Mouse (Mus musculus) gastrocnemius, postnatal 4 days (tissue): ENCODE data around the gene Moap1. TPM values are rescaled to one million over a fixed set of nuclear protein-coding genes. Genes with fewer than 3 reads are reported as not detected.

Experiments used
- DNase-seq, 2 experiments: peaks; one replicate each; pipeline ENCODE4 v3.0.0; 2021 to 2022; ENCODE audit warnings: low spot score in 2 of 2, mixed read lengths in 2 of 2
- total RNA-seq, 2 experiments: library from RNA; stranded (reverse); gene quantifications; 2 replicates each; pipeline ENCODE4 v1.2.3; 2021

Moap1 gene
- total RNA-seq, 2 experiments from 2014 or later = 7.6 to 7.8 TPM

DNA sequence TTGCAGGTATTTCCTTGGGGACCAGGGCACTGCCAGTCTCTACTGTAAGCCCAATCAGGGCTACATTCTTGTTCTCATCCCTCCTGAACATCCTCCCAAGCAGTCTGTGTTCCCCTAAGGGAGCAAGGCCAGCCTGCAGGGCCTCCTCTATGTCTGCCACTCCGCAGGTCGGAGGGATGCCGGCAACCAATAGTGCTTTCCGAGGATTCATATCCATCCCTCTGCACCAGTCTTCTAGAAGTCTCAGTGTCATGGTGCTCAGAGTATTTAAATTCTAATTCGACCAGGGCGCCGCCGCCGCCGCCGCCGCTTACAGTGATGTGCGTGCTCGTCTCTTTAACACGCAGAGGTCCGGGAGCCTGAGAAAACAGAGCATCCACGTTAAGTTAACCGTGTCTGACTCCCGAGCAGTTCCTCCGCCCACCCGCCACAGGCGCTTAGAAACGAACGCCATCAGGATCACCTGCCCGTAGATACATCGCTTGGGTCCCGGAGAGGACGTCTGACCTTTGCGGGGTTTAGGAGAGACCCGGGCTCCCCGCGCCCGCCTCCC is 349 bp downstream of the Moap1 start:
- DNase-seq = no peak

DNA sequence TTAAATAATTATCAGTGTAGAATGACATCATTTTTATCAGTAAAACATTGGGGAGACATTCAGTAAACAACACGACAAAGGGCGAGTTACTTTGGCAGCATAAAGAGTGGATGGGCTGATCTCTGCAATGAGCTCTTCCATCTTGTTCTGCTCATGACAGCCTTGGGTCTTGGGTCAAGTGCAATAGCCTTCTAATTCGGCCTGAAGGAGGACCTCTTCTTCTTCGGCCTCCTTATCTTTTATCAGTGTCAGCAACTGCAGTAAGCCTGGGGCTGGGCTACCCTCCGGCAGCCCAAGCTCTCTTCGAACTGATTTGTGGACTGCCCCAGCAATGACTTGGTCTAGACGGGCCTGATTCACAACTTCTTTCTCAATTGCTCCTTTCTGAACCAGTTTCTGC is 1.4 kb downstream of the Moap1 start:
- no peak for DNase-seq

DNA sequence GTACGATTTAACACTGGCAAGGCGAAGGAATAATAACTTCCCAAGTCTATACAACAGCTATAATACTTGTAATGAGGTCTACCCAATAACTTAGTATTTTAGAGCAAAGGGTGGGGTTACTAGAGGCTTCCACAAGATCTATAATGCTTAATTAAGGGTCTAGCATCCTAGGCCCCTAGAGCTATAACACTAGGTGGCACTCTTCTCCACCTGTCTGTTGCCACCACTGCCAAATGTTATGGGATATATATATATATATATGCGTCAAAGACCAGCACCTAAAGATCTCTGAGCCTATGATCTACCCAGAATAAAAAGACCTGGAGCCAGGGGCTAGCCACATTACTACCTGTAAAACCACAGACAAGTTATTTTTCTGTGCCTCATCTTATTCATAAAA is 3.2 kb downstream of the Moap1 start:
- no peak for DNase-seq

DNA sequence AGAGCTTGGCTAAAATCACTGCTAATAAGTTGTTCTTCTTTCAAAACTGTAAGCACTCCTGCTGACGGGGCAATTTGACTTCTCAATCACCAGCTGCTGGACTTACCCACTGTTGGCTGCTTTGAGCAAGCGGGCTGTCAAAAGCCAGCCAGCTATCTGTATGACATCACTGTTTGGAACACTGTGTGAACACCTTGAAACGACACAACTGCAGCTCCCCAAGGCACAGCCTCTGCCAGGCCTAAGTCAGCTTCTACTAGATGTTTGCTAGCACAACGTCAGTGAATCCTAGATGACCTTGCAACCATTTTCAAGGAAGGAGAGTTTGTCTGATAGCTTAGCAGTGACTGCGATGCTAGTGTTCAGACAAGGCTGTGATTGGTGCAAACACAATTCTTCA is 4.4 kb downstream of the Moap1 start:
- DNase-seq = no peak

DNA sequence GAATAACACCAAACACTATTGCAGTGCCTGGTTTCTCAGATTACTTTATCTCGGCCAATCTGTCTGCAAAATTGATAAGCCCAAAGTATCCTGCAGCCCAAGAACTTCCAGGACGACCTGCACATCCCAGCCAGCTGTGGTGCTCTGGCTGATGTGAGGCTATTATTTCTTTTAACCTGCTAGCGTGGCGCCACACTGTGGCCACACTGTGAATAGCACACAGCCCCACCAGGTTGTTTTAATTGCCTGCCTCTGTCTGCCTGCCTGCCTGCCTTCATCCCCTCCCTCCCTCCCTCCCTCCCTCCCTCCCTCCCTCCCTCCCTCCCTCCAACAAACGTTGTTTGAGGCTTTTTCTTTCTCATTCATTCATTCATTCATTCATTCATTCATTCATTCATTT is 10.1 kb downstream of the Moap1 start:
- peak in 1 of 2 experiments; percentile 63 for DNase-seq

DNA sequence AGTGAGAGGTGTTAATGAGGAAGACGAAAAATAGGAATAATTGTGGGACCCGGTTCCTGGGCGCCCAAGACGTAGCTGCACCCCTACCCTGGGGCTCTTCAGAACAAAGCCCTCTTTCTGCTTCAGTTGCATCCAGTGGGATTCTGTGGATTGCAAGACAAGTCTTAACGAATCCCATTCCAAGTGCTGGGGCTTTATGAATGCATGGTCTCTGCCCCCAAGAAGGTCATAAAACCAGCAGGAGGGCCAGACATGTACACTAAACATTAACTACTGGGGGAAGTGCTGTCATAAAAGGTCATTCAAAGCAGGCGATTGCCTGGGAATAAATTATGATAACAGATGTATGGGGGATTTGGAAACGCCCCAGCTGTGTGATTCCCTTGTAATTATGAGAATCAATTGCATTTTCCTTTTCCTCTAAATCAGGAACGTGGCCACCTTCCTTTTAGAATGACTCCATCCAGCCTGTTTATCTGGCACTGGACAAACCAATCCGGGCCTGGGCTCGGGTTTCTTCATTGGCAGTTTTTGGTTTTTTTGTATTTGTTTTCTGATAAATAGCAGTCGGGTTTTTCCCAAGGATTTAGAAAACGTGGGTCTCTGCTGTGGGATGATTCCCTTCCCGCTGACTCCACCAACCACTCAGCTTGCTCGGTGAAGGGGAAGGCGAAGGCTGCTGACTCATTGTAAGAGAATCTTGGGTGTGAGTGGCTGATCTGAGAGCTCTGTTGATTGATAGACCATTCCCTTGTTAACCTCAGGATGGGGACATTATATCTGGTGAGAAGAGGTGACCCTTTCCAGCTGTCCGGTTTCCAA is 12.5 kb downstream of the Moap1 start:
- DNase-seq = no peak

DNA sequence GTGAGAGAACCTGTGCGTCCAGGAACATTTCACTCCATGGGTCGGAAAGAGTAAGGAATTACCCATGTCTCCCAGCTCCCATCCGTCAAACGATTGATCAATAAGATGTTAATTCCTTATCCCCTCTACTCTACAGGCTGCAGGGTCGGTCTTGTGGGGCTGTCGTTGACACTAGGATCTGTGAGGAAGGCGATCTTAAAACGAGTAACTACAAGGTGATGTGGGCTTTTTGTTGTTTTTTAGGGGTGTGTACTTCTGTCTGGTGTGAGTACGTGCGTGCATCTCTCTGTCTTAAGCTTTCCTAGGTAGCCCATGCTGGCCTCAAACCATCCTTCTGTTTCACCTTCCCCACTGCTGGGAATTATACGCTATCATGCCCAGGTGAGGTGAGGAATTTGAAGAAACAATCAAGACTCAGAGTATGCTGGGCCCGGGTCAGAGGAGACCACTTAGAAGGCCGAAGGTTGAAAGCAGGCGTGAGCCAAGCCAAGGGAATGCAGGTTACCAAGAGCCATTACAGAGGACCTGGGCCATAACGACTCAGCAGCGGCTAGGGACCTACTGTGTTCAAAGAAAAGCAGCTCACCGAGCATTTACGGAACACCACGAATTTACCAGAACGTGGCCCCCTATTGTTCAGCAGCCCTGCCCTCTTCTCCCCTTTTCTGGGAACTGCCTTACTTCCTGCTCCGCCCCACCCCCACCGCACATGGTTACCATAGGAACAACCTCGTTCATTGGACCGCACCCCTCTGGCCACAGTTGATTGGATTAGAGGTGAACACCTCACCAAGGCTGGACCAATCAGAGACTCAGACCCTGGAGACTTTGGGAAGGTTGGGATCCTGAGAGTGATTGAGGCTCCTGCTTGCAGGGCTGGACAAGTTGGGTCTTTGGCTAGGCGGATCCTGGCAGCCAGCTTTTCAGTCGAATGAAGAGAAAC is 13.3 kb downstream of the Moap1 start:
- peak in 1 of 2 experiments; percentile 46 for DNase-seq

DNA sequence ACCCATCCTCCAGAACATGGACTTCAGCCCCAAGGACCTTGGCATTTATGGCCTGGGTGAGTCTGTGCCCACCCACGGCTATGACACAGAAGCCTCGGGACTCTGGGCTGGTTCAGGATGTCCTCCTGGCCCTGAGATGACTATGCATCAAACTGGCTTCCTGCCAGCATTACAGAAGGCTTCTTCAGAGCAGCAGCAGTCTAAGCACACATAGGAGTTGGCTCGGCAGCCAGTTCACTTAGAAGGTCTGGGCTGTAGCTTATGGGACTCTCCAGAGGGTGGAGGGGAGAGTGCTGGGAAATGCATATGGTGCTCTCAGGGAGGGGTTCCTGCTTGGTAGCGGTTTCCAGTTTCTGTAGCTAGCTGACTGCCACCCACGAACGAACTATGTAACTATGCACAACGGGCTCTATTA is 17.7 kb downstream of the Moap1 start:
- DNase-seq = no peak

DNA sequence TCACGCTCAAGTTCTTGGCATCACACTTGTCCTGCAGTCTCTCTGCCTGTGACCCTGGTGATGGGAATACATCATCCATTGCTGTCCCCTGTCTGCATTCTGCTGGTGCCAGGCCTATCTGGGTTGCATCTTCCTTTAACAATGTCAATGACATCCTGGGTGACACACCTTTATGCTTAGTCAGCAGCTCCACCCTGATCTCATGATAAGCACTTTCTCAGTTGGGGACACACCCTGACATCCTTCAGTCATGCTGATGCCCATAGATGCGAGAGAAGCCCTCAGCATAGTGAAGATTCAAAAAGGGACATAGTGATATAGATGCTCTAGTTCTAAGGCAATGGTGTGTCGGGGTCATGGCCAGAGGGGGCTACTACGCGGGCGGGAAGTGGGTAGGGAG is 18.3 kb downstream of the Moap1 start:
- no peak for DNase-seq

DNA sequence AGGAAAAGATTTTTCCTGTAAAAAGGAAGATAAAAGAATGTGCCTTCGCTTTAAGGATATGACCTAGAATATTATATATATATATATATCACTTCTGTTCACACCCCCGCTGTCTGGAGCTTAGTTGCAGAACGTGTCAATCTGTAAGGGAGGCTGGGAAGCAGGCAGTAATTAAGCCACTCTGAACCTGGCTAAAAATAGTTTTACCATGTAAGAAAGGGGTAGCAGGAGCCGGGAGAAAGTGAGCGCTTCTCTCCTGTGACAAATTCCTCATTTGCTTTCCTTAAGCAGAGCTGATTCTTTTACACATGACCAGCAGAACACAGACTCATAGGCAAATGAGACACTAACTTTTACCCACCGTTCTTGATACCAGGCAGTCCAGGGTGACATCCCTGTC is 19.6 kb downstream of the Moap1 start:
- DNase-seq = no peak

DNA sequence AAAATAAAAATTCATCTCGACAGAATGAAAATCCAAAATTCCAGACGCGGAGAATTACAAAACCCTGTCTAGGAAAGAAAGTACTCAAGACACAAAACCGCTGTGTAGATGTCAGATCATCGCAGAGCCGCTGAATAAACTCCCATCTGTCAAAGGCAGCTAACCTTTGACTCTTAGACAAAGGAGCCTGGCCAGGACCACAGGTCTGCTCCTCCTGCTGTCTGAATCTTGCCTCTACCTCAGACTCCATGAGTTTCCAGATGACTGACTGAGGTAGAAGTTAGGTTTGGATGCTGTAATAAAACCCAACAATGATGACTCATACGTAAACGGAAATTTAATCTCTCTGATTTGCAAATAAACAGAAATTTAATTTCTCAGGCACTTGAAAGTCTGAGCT is 20.5 kb downstream of the Moap1 start:
- no peak for DNase-seq

DNA sequence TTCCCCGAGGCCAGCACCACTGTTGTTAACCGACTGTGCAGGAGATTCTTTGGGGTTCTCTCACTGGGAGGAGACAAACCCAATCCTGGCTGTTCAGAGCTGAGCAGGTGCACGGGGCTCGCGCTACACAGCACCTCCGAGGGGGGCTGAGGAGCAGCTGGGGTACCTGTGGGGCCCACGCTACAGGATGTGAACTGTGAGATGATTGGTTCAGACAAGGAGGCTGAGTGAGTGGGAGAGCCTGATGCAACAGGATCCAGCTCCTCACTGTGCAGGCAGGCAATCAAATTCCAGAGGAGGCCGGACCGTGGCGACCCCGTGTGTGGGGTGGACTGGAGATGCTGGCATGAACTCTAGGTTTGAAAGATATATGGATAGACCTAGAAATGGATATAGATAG is 21.0 kb downstream of the Moap1 start:
- DNase-seq = no peak

DNA sequence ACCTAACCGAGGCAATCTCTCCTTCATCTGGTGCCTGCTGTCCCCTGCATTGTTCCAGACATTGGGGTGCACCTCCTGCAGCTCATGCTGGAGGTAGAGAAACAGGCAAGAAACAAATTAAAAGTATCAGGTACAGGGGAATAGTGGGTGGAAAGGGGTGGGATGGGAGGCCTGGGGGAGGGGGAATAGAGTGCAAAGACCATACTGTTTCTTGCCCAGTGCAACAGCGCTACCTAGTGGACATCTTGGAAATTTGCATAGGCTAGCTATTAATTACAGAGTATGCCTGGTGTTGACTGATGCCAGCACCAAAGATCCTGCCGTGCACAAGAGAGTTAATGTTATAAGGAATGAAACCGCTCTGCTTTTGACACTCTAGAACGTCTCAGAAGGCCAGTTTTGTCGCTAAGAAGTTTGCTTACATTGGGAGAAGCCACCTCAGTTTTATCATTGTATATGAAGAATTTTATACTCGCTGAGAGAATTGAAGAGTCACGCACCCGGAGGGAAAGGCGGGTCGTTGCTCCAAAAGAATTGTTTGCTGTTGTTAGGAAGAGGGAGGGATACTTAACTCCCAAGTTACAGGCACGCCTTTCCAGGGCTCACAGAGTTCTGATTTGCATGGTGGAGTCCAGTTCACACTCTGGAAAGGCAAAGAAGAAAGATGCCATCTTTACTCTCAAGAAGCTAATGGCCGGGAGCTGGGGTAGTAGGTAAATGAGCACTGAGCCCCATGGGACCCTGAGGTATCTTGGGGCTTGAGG is 23.7 kb downstream of the Moap1 start:
- DNase-seq = no peak

DNA sequence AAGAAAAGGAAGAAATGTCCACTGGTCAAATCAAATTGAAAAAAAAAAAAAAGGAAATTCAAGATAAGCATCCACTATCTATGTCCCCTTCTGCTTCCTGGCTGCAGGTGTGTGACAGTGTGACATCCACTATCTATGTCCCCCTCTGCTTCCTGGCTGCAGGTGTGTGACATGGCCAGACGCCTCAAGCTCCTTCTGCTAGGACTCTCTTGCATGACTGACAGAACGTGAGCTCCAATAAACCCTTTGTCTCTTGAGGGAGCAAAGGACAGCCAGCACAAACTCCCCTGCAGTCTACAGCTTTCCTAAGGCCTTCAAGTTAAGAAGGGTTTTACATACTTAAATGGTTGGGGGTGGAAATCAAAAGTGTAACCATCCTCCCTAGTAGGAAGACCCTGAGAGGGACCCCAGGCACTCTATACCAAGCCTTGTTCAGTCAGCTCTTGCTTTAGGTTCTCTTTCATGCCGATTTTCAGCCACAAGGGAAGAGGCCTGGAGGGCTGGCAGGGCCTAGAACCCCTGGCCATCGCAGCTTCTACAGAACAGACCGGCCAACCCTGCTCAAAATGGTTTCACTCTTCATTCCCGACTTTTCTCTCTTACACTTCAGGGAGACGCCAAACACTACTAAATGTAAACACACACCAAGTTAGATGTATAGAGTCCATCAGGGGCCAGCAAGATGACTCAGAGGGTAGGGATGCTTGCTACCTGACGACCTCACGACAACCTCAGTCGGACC is 28.6 kb downstream of the Moap1 start:
- no peak for DNase-seq

DNA sequence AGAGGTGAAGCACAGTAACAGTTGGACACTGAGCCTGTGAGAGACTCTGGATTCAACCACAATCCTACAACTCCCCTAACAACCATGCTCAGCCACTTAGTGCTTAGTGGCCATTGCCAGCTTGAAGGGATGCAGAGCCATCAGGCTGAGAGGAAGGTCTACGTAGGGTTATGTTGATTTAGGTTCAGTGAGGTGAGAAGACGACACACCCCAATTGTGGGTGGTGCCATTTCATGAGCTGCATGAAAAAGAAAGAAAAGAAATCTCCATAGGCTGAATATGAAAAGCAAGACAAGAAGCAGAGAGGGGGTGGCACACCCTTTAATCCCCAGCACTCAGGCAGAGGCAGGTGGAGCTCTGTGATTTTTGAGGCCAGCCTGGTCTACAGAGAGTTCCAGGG is 29.3 kb downstream of the Moap1 start:
- DNase-seq = no peak

DNA sequence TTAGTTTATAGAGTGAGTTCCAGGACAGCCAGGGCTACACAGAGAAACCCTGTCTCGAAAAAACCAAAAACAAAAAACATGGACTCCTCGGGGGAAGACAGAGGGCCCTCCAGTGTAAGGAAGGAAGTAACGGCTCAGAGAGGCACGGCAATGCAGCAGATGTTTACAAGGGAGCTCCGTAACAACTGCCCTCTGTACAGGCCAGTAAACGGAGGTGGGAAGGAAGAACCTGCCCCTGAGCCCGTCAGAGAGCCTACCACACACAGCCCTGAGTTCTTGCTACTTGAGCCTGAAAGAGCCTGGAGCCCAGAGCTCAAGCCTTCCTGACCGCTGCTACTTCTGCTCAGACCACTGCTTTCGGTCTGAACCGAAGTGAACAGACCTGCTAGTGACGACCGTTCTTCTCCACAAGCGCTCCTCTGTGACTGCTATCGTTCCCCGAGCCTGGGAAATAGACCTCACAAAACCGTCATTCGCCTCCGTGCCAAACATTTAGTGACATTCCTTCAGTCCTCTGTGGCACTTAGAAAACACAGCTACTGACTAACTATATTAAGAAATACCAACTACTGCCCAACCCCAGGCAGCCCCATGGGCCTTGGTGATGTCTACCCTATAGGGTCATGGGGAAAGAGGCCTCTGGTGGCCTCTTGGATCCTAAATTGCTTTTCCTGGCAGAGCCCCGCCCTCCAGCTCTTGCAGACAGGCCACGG is 30.2 kb downstream of the Moap1 start:
- DNase-seq = no peak

DNA sequence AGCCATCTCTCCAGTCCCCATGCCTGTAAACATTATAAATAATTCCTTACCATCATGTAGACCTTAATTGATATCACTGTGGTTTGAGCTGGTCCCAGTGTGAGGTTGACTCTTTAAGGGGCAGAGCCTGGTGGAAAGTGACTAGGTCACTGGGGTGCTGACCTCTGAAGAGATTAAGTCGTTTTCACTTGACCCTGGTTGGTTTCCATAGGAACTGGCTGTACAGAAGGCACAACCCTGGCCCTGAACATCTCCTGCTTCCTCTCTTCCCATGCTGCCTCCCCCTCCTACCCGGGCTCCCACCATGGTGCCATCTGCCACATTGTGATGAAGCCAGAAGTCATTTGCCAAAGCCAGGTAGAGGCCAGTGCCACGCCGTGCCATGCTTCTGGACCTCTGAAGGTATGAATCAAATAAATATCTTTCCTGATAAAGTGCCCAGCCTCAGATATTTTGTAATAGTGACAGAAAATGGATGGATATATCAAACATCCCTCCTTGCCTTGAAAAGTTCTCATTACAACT is 32.5 kb downstream of the Moap1 start:
- no peak for DNase-seq

DNA sequence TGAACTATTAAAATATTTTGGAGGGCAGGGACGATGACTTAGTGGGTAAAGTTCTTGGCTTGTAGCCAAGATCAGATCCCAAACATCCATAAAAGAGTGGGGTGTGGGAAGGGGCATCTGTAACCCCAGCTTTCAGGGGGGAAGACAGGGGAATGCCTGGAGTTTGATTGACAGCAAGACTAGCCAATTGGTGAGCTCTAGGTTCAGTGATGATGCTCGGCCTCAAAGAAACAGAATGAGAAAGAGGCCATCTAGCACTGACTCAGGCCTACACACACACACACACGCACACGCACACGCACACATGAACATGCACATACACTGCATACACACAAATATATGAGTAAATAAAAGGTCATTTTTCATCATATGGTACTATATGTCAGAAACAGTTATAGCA is 33.6 kb downstream of the Moap1 start:
- DNase-seq = no peak

DNA sequence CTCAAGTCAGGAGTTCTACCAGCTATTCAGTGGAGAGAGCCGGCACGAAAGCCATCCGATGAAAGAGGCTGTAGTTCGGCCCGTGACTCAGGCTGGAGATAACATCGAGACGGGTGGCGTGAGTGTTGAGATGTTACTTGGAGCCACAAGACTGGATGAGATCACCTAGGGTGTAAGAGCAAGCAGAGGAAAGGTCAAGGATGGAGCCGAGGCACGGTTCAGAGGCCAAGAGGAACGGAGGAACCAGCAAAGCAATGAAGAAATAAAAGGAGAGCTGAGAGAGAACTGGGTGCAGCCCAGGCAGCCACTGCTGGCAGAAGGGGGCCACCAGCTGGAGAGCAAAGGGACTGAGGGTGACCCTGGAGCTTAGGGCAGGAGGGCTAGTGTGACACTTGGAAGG is 35.2 kb downstream of the Moap1 start:
- DNase-seq = no peak
